Mouse (Mus musculus): ENCODE results near the gene Arfip2. TPM values are rescaled to one million over a fixed set of nuclear protein-coding genes. Genes with fewer than 3 reads are reported as not detected.

Gene Arfip2
- polyA plus RNA-seq, 1 experiment, result 13.3 TPM

- no peak overlapping the region for H3K4me3 ChIP-seq (replicated peaks; ENCODE audit: control insufficient read depth, low read depth, low read length)
- no peak for TF ChIP-seq POLR2A (IDR thresholded peaks at IDR 0.05; ENCODE audit: borderline replicate concordance, control insufficient read depth, low read depth, low read length)
- TF ChIP-seq CTCF (IDR thresholded peaks at IDR 0.05; ENCODE audit: control insufficient read depth, insufficient read depth, low read length), result no peak
- H3K4me1 ChIP-seq (ENCODE audit: control insufficient read depth, insufficient read depth, low read length), result no peaks in the 10 kb centered on the region
- H3K27ac ChIP-seq (ENCODE audit: control insufficient read depth, insufficient read depth, low read depth, low read length, poor library complexity), result no peak overlapping the region
- 78% methylated on average over 8 of the region's 8 CpGs for WGBS
These were observed 18.4 kb downstream of the Arfip2 start for GRCm38 (mm10) chr7:105621646-105622292.

- TF ChIP-seq POLR2A (IDR thresholded peaks at IDR 0.05; ENCODE audit: borderline replicate concordance, control insufficient read depth, low read depth, low read length) (no peak), CTCF (IDR thresholded peaks at IDR 0.05; ENCODE audit: control insufficient read depth, insufficient read depth, low read length) (no peak)
- WGBS, result 83% methylated on average over 4 of the region's 4 CpGs
- H3K4me1 ChIP-seq (ENCODE audit: control insufficient read depth, insufficient read depth, low read length), result no peaks in the 10 kb centered on the region
- no peak overlapping the region for H3K4me3 ChIP-seq (replicated peaks; ENCODE audit: control insufficient read depth, low read depth, low read length)
- no peak overlapping the region for H3K27ac ChIP-seq (ENCODE audit: control insufficient read depth, insufficient read depth, low read depth, low read length, poor library complexity)
These were observed 19.2 kb downstream of the Arfip2 start for GRCm38 (mm10) chr7:105621053-105621452.

DNA sequence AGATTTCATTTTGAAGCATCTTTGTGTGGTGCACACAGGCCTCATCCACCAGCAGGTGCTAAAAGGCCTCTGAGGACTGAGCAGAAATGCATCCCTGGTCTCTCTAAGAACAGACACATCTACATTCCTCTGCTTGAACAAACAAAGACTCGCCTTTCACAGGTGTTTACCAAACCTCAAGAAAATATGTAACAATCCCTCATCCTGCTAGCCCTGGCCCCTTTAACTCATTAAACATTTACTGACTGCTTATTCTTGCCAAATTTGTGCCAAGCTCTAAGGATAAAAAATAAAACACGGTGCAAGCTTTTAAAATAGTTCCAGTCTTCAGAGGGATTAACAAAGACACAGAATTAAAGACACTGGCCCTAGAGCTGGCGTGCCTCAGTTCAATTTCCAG lies 20.5 kb downstream of the Arfip2 start:
- TF ChIP-seq POLR2A (IDR thresholded peaks at IDR 0.05; ENCODE audit: borderline replicate concordance, control insufficient read depth, low read depth, low read length), result no peak
- no peak for TF ChIP-seq CTCF (IDR thresholded peaks at IDR 0.05; ENCODE audit: control insufficient read depth, insufficient read depth, low read length)
- H3K4me1 ChIP-seq (ENCODE audit: control insufficient read depth, insufficient read depth, low read length), result no peaks in the 10 kb centered on the region
- H3K4me3 ChIP-seq (replicated peaks; ENCODE audit: control insufficient read depth, low read depth, low read length), result no peak overlapping the region
- WGBS, result 79% methylated on average over 3 of the region's 3 CpGs
- no peak overlapping the region for H3K27ac ChIP-seq (ENCODE audit: control insufficient read depth, insufficient read depth, low read depth, low read length, poor library complexity)

GRCm38 (mm10) chr7:105617810-105618209 lies 22.4 kb downstream of the Arfip2 start:
- H3K4me1 ChIP-seq (ENCODE audit: control insufficient read depth, insufficient read depth, low read length), result no peaks in the 10 kb centered on the region
- H3K27ac ChIP-seq (ENCODE audit: control insufficient read depth, insufficient read depth, low read depth, low read length, poor library complexity), result no peak overlapping the region
- H3K4me3 ChIP-seq (replicated peaks; ENCODE audit: control insufficient read depth, low read depth, low read length), result no peak overlapping the region
- TF ChIP-seq CTCF (IDR thresholded peaks at IDR 0.05; ENCODE audit: control insufficient read depth, insufficient read depth, low read length), result no peak
- TF ChIP-seq POLR2A (IDR thresholded peaks at IDR 0.05; ENCODE audit: borderline replicate concordance, control insufficient read depth, low read depth, low read length), result no peak
- WGBS, result 93% methylated on average over 22 of the region's 22 CpGs

- Histone ChIP-seq H3K4me1 (ENCODE audit: control insufficient read depth, insufficient read depth, low read length) (no peaks in the 10 kb centered on the region), H3K27ac (ENCODE audit: control insufficient read depth, insufficient read depth, low read depth, low read length, poor library complexity) (no peak overlapping the region), H3K4me3 (replicated peaks; ENCODE audit: control insufficient read depth, low read depth, low read length) (no peak overlapping the region)
- no peak for TF ChIP-seq POLR2A (IDR thresholded peaks at IDR 0.05; ENCODE audit: borderline replicate concordance, control insufficient read depth, low read depth, low read length)
- no peak for TF ChIP-seq CTCF (IDR thresholded peaks at IDR 0.05; ENCODE audit: control insufficient read depth, insufficient read depth, low read length)
- 88% methylated on average over 6 of the region's 6 CpGs for WGBS
These were observed 23.7 kb downstream of the Arfip2 start for GRCm38 (mm10) chr7:105616561-105616960.

DNA sequence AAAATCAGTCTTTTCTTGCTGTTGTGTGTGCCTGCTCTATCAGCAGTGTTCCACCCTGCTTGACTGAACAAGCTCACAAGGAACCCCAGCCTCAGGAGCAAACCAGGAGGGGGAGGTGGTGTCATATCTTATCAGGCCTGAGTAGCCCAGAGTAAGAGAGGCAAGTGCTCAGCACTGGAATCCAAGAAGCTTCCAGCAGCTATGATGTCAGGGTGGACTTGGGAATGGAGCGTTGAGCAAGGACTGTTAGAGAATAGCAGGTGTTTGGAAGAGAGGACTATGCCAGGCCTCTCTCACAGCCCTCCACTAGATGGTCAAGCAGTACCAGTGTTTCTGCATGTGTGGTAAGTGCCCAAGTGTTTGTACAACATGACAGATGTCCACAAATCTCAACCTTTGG lies 24.5 kb downstream of the Arfip2 start:
- WGBS, result 79% methylated on average over 1 of the region's 1 CpGs

DNA sequence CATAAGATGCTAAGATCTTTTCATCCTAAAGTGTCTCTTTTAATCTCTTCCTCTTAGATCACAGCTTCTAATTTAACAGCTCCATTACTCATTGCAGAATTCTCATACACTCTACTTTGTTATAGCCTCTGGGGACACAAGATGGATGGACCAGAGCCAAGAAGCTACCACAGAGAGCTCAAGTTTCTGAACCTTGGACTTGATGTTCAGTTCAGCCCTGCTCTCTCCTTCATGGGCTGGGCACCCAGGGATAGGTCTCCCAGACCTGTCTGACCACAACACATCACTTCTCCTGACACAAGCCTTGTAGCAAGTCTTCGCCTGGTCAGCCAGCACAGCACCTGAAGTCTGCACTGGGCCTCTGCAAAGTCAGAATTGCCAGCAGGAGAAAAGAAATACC lies 25.8 kb downstream of the Arfip2 start:
- no peak overlapping the region for H3K27ac ChIP-seq (ENCODE audit: control insufficient read depth, insufficient read depth, low read depth, low read length, poor library complexity)
- 68% methylated on average over 1 of the region's 1 CpGs for WGBS
- TF ChIP-seq POLR2A (IDR thresholded peaks at IDR 0.05; ENCODE audit: borderline replicate concordance, control insufficient read depth, low read depth, low read length) (no peak), CTCF (IDR thresholded peaks at IDR 0.05; ENCODE audit: control insufficient read depth, insufficient read depth, low read length) (no peak)

More for the DNA sequence above, 24.5 kb downstream of the Arfip2 start:
- no peaks in the 10 kb centered on the region for H3K4me1 ChIP-seq (ENCODE audit: control insufficient read depth, insufficient read depth, low read length)
- no peak overlapping the region for H3K27ac ChIP-seq (ENCODE audit: control insufficient read depth, insufficient read depth, low read depth, low read length, poor library complexity)
- no peak overlapping the region for H3K4me3 ChIP-seq (replicated peaks; ENCODE audit: control insufficient read depth, low read depth, low read length)
- no peak for TF ChIP-seq POLR2A (IDR thresholded peaks at IDR 0.05; ENCODE audit: borderline replicate concordance, control insufficient read depth, low read depth, low read length)
- TF ChIP-seq CTCF (IDR thresholded peaks at IDR 0.05; ENCODE audit: control insufficient read depth, insufficient read depth, low read length), result no peak

GRCm38 (mm10) chr7:105611767-105612166 lies 28.4 kb downstream of the Arfip2 start:
- TF ChIP-seq POLR2A (IDR thresholded peaks at IDR 0.05; ENCODE audit: borderline replicate concordance, control insufficient read depth, low read depth, low read length), result no peak
- no peak for TF ChIP-seq CTCF (IDR thresholded peaks at IDR 0.05; ENCODE audit: control insufficient read depth, insufficient read depth, low read length)
- Histone ChIP-seq H3K27ac (ENCODE audit: control insufficient read depth, insufficient read depth, low read depth, low read length, poor library complexity) (no peak overlapping the region), H3K4me3 (replicated peaks; ENCODE audit: control insufficient read depth, low read depth, low read length) (no peak overlapping the region), H3K4me1 (ENCODE audit: control insufficient read depth, insufficient read depth, low read length) (no peaks in the 10 kb centered on the region)
- 77% methylated on average over 1 of the region's 1 CpGs for WGBS

More for the DNA sequence above, 25.8 kb downstream of the Arfip2 start:
- Histone ChIP-seq H3K4me1 (ENCODE audit: control insufficient read depth, insufficient read depth, low read length) (no peaks in the 10 kb centered on the region), H3K4me3 (replicated peaks; ENCODE audit: control insufficient read depth, low read depth, low read length) (no peak overlapping the region)

- 14% methylated on average over 3 of the region's 3 CpGs for WGBS
- TF ChIP-seq CTCF (IDR thresholded peaks at IDR 0.05; ENCODE audit: control insufficient read depth, insufficient read depth, low read length), result no peak
- no peak for TF ChIP-seq POLR2A (IDR thresholded peaks at IDR 0.05; ENCODE audit: borderline replicate concordance, control insufficient read depth, low read depth, low read length)
- H3K4me1 ChIP-seq (ENCODE audit: control insufficient read depth, insufficient read depth, low read length), result no peaks in the 10 kb centered on the region
- H3K4me3 ChIP-seq (replicated peaks; ENCODE audit: control insufficient read depth, low read depth, low read length), result no peak overlapping the region
- no peak overlapping the region for H3K27ac ChIP-seq (ENCODE audit: control insufficient read depth, insufficient read depth, low read depth, low read length, poor library complexity)
These were observed 31.7 kb downstream of the Arfip2 start for GRCm38 (mm10) chr7:105608467-105608866.
